Comparison of ENCODE assay signal across 16 mouse cellular contexts in the genomic region with DNA sequence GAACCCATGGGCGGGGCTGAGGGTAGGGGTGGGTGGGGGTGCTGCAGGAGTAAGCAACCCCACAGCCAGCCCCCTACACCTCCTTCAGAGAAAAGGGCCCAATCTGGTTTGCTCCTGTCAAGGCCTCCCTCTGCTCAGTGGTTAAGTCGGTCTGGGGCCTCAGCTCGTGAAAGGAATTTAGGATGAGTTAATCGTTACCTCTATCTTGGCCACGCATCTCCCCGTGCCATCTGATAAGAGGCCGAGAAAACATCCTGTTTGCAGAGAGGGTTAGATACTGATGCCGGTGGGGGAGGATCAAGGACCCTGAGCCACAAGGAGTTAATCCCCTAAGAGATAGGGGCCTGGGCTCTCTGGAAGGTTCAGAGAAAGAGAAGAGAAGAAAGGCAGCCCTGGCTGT. TPM values are rescaled to one million over a fixed set of nuclear protein-coding genes. Genes with fewer than 3 reads are reported as not detected.
DNase-seq lines count a peak whose midpoint lies in the region; ATAC-seq and TF ChIP-seq lines count a peak whose summit lies in the region.
"Had no signal": no experiment of that assay in that cellular context is flagged by ENCODE, and none has a peak within 500 bp of the region (broad histone marks: within the 10 kb centered on the region; RNA-seq: fewer than 3 reads in every experiment).

No protein-coding gene starts in this region.

- no peaks in the 10 kb centered on the region for H3K36me3 ChIP-seq in intestine, embryonic 14.5 days (ENCODE audit: control insufficient read depth, insufficient read depth, low read length)
- no peaks in the 10 kb centered on the region for H3K36me3 ChIP-seq in intestine, postnatal 0 days (ENCODE audit: control insufficient read depth, insufficient read depth)
- peaks cover 52% of the 10 kb centered on the region for H3K36me3 ChIP-seq in G1E (replicated peaks)
- peaks cover 2% of the 10 kb centered on the region; the same call in 1 of the 2 replicates for H3K36me3 ChIP-seq in embryonic facial prominence, embryonic 10.5 days (replicated peaks)
- H3K36me3 ChIP-seq: midbrain, embryonic 12.5 days; neural tube, embryonic 13.5 days had no signal

- H3K4me2 ChIP-seq in intestine, embryonic 14.5 days (ENCODE audit: low read length) = no peak overlapping the region
- H3K4me2 ChIP-seq in intestine, postnatal 0 days (replicated peaks; ENCODE audit: low read depth) = no peak overlapping the region
- H3K4me2 ChIP-seq: lung, embryonic 14.5 days; midbrain, embryonic 12.5 days; neural tube, embryonic 13.5 days had no signal

- H3K27me3 ChIP-seq in intestine, embryonic 14.5 days (replicated peaks; ENCODE audit: control insufficient read depth, insufficient read depth, low read length) = no peaks in the 10 kb centered on the region
- no peaks in the 10 kb centered on the region for H3K27me3 ChIP-seq in intestine, postnatal 0 days (replicated peaks; ENCODE audit: control insufficient read depth, insufficient read depth, low read length)
- no peaks in the 10 kb centered on the region for H3K27me3 ChIP-seq in G1E (ENCODE audit: insufficient read depth, low read length)
- H3K27me3 ChIP-seq in embryonic facial prominence, embryonic 10.5 days (replicated peaks; ENCODE audit: low read depth, poor library complexity, severe bottlenecking) = no peaks in the 10 kb centered on the region
- H3K27me3 ChIP-seq: midbrain, embryonic 12.5 days; neural tube, embryonic 13.5 days had no signal

- TF ChIP-seq CTCF in intestine, postnatal 0 days (IDR thresholded peaks at IDR 0.05; ENCODE audit: low read depth) = no peak
- TF ChIP-seq CTCF in G1E (IDR thresholded peaks at IDR 0.05; ENCODE audit: low read depth, low read length) = no peak

- ATAC-seq in intestine, embryonic 14.5 days (replicated peaks; ENCODE audit: low FRiP score, low TSS enrichment, low read depth) = peak; percentile 62; the same call in 1 of the 2 replicates
- no peak for ATAC-seq in intestine, postnatal 0 days
- peak; percentile 84 for ATAC-seq in G1E (ENCODE audit: extremely low read depth, insufficient number of reproducible peaks, low FRiP score, poor library complexity, severe bottlenecking)
- no peak; the same call in 1 of the 2 replicates for ATAC-seq in megakaryocyte progenitor cell, adult 5-6 weeks (replicated peaks; ENCODE audit: poor library complexity)
- ATAC-seq: forebrain, postnatal 0 days; hindbrain, embryonic 16.5 days had no signal

- H3K27ac ChIP-seq in intestine, embryonic 14.5 days (ENCODE audit: low read depth) = no peak overlapping the region
- H3K27ac ChIP-seq in intestine, postnatal 0 days (ENCODE audit: low read depth, low read length) = no peak overlapping the region
- peak overlapping the region; percentile 32; the same call in 1 of the 2 replicates for H3K27ac ChIP-seq in embryonic facial prominence, embryonic 10.5 days (replicated peaks)
- H3K27ac ChIP-seq: midbrain, embryonic 12.5 days; neural tube, embryonic 13.5 days had no signal

- WGBS in intestine, embryonic 14.5 days = 20% methylated on average over 8 of the region's 8 CpGs
- 33% methylated on average over 8 of the region's 8 CpGs for WGBS in intestine, postnatal 0 days
- 17% methylated on average over 8 of the region's 8 CpGs for WGBS in embryonic facial prominence, embryonic 10.5 days

- H3K4me1 ChIP-seq in intestine, embryonic 14.5 days (replicated peaks; ENCODE audit: control insufficient read depth, insufficient read depth, low read length) = no peaks in the 10 kb centered on the region; the same call in 1 of the 2 replicates
- 0 out of 2 replicates have a peak, but pooled peaks cover 3% of the 10 kb centered on the region for H3K4me1 ChIP-seq in intestine, postnatal 0 days (replicated peaks; ENCODE audit: control insufficient read depth, insufficient read depth, low read length)
- peaks cover 92% of the 10 kb centered on the region for H3K4me1 ChIP-seq in G1E (ENCODE audit: insufficient read depth, low read depth, low read length)
- peaks cover 46% of the 10 kb centered on the region for H3K4me1 ChIP-seq in embryonic facial prominence, embryonic 10.5 days

- no peak overlapping the region for H3K4me3 ChIP-seq in intestine, embryonic 14.5 days (ENCODE audit: low read depth, low read length)
- H3K4me3 ChIP-seq in intestine, postnatal 0 days (ENCODE audit: low read depth, low read length) = no peak overlapping the region
- peak overlapping the region; percentile 16; the same call in 1 of the 2 replicates for H3K4me3 ChIP-seq in G1E (ENCODE audit: low read depth, low read length)
- no peak overlapping the region for H3K4me3 ChIP-seq in embryonic facial prominence, embryonic 10.5 days
- H3K4me3 ChIP-seq: midbrain, embryonic 12.5 days; neural tube, embryonic 13.5 days had no signal

- H3K9me3 ChIP-seq in intestine, embryonic 14.5 days (ENCODE audit: control insufficient read depth, low read length) = no peaks in the 10 kb centered on the region
- H3K9me3 ChIP-seq in intestine, postnatal 0 days (ENCODE audit: control insufficient read depth) = no peaks in the 10 kb centered on the region
- H3K9me3 ChIP-seq in G1E (replicated peaks) = no peaks in the 10 kb centered on the region
- H3K9me3 ChIP-seq in embryonic facial prominence, embryonic 10.5 days = no peaks in the 10 kb centered on the region
- H3K9me3 ChIP-seq: midbrain, embryonic 12.5 days; neural tube, embryonic 13.5 days had no signal

- DNase-seq in intestine, embryonic 14.5 days (ENCODE audit: low spot score) = no peak
- DNase-seq in G1E (ENCODE audit: low spot score) = peak; percentile 65
- no peak for DNase-seq in embryonic facial prominence, embryonic 10.5 days (ENCODE audit: low spot score)
- DNase-seq in naive thymus-derived CD4-positive, alpha-beta T cell, adult 2 months (ENCODE audit: low read depth) = peak; percentile 9
- no peak for DNase-seq in kidney, postnatal 4 days
- DNase-seq: cerebellum, postnatal 25 days; forebrain, postnatal 0 days; heart, adult 18-20 months; kidney, postnatal 36 days; lung, embryonic 14.5 days; right cerebral cortex, postnatal 4 days had no signal

- H3K9ac ChIP-seq in intestine, embryonic 14.5 days (ENCODE audit: low read length) = no peak overlapping the region
- H3K9ac ChIP-seq in intestine, postnatal 0 days (ENCODE audit: low read depth, low read length) = no peak overlapping the region
- H3K9ac ChIP-seq: forebrain, postnatal 0 days; lung, embryonic 14.5 days; midbrain, embryonic 12.5 days; neural tube, embryonic 13.5 days had no signal

RNA-seq across cellular contexts. Expression of a gene that starts 40.9 kb away (rescaled TPM):
- polyA plus RNA-seq in intestine, embryonic 14.5 days (2014; fragmentation: Nextera tagmentation; extraction: Ambion mirVana) = 2.4 and 3.4 TPM in 2 replicates
- 0.61 and 0.91 TPM in 2 replicates for polyA plus RNA-seq in intestine, postnatal 0 days (2015; fragmentation: Nextera tagmentation; extraction: Ambion mirVana)
- total RNA-seq in G1E (2014; fragmentation: Nextera tagmentation) (35.0 and 45.5 TPM in 2 replicates), G1E (2017) (9.7 and 10.6 TPM in 2 replicates)
- polyA plus RNA-seq in G1E (2012) = 18.4 and 20.0 TPM in 2 replicates
- 15.8 and 21.0 TPM in 2 replicates for polyA plus RNA-seq in embryonic facial prominence, embryonic 10.5 days (2016; fragmentation: Nextera tagmentation; extraction: Ambion mirVana)
- total RNA-seq in megakaryocyte progenitor cell, adult 5-6 weeks (2015) = 4.7 and 5.8 TPM in 2 replicates
- total RNA-seq in megakaryocyte progenitor cell, adult 5-6 weeks (2017) = 4.7 and 5.2 TPM in 2 replicates

Comparison
In these comparisons a context has a peak if more than half of its experiments do, and no peak if none do; other contexts are left out.
1. ATAC-seq: peak in intestine, embryonic 14.5 days (single experiment) and G1E (single experiment); none in intestine, postnatal 0 days (single experiment) and megakaryocyte progenitor cell, adult 5-6 weeks (single experiment).
2. DNase-seq: peak in G1E (single experiment) and naive thymus-derived CD4-positive, alpha-beta T cell, adult 2 months (single experiment); none in intestine, embryonic 14.5 days (single experiment), embryonic facial prominence, embryonic 10.5 days (single experiment) and kidney, postnatal 4 days (0 of 2).